Mouse (Mus musculus): Measurements from ENCODE around the gene Usmg5.
A peak's percentile ranks its signal among the peaks of the same experiment; 100 is the strongest.
"Not testable (repeated sequence)": the region's sequence is repeated elsewhere in the genome, so short reads cannot be mapped to it uniquely, and the experiment has no call there.

Gene Usmg5

DNA sequence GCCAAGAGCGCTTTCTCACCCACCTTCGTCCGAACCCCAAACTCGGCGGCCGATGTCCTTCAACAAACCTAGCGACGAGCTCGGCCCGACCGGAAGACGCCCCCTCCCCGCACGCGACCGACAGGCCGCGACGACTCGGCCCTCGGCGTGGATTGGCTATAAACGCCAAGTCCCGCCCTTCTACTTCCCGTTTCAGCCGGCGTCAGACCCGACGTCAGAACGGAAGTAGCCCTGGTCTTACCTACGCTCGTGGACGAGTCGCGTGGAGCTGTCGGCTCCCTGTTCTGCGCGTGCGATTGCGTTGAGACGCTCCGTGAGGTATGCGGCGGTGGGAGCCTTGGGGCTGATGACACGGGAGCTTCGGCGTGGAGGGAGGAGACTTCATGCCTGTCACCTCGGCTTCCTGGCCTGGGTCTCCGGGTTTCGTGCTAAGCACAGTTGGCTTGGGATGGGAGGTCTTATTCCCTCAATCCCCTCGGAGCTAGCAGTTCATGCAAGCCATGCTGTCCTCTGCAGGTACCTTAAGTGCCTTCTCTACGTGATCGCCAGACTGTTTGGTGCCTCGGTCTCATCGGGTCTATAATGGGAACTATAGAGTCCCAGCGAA is at the start of gene Usmg5, which contains the start of gene Pdcd11:
TSS of gene Usmg5 (minus strand) at position 98 of the 607 bp plus-strand sequence.
TSS of gene Pdcd11 (plus strand) at position 219 of the 607 bp plus-strand sequence.
- peak; percentile 98 for DNase-seq (ENCODE audit: low spot score)

DNA sequence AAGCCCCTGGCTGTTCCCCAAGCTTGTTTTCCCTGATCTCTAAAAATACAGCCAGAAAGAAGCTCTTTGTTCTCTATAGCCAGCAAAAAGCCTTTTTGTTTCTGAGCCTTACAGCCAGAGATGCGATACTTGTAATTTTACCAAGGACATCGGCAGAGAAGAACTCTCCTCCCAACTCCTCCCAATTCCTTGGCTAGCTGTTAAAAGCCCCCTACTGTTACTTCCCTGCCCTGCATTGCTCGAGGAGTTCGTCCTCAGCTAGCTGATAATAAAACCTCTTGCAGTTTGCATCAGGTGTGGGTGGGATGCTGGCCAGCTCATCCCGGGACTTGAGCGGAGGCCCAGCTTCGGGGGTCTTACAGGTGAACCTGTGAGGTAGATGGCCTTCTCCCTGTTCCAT is 49.2 kb upstream of the Usmg5 start:
- not testable (repeated sequence) for DNase-seq (ENCODE audit: low spot score)

GRCm38 (mm10) chr19:47137771-47138421 is 47.4 kb upstream of the Usmg5 start, which contains the start of gene Calhm2:
Gene Calhm2 (minus strand): TSS chr19:47138294.
- DNase-seq (ENCODE audit: low spot score), result peak; percentile 58

DNA sequence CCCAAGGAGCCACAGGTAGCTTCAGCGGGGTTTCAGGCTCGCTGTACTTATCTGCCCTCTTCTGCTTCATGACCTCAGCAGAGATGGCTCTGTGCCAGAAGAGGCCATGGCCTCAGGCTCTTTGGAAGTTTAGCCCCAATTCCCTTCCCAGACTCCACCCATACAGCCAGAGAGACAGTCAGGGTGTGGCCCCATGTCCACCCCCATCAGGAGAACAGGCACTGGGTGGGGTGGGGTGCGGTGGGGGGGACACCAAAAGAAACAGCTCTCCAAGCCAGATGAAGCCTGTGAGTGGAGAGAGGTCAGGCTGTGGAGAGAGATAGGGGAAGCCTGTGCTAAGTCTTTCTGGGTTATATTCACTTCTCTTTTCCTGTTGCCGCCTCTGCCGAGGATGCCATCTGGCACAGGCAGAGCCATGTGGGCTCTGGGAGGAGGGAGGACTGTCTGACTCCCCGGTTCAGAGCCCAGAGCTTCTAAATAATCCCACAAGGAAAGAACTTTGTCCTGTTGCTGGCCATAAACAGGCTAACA is 46.7 kb upstream of the Usmg5 start:
- DNase-seq (ENCODE audit: low spot score), result no peak

DNA sequence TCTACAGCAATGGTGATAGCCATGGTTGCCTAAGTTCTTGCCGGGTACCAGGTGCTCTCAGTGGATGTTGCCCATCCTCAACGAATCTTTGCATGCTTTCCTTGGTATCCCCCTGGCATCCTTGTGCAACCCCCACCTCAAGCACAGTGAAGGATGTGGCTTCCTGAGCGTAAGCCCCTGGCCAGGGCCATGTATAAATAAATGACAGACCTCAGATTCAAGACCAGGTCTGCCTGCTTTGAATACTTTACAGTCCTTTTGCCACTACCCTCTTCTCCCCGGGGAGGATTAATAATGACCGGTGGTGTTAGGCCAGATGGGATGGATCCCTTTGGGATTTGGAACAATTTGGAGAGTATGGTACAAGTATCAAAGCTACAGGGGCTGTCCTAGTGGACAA is 45.7 kb upstream of the Usmg5 start:
- no peak for DNase-seq (ENCODE audit: low spot score)

- no peak for DNase-seq (ENCODE audit: low spot score)
Observed at GRCm38 (mm10) chr19:47135568-47135967, 45.1 kb upstream of the Usmg5 start.

DNA sequence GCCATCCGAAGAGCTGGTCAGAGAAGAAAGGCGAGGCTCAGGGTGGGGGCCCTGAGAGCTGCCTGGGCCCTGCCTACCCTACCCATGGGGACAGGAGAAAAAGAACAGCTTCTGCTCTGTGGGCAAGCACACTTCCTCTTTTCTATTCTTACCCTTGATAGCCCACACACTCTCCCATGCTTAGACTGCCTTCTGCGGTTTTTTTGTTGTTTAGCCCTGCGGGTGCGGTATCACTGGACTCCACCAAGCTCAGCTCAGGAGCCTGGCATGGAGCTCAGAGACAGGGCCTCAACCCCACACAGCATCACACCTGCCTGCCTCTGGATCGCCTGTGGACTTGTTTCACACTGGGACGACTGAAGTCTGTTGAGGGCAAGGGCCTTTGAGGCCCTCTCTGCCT is 42.7 kb upstream of the Usmg5 start:
- DNase-seq (ENCODE audit: low spot score), result no peak

DNA sequence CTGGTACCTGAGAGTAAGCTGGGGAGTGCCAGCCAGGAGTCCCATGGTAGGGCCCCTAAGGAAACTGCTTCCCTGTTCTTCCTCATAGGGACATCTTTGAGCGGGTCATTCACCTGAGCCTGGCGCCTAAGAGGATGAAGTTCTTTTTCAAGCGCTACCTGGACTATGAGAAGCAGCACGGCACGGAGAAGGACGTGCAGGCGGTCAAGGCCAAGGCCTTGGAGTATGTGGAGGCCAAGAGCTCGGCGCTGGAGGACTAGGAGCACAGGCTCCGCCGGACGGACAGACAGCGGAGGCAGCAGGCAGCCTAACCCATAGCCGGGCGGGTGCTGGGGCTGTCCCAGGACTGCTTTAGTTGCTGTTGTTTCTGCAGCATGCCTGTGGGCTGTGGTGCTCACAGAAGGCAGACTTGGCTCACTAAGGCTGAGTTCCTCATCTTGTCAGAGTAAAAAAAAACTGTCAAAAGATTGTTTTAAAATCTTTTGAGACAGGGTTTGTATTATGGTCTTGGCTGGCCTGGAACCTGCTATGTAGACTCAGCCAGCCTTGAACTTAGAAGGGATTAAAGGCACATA is 40.2 kb upstream of the Usmg5 start:
- no peak for DNase-seq (ENCODE audit: low spot score)

DNA sequence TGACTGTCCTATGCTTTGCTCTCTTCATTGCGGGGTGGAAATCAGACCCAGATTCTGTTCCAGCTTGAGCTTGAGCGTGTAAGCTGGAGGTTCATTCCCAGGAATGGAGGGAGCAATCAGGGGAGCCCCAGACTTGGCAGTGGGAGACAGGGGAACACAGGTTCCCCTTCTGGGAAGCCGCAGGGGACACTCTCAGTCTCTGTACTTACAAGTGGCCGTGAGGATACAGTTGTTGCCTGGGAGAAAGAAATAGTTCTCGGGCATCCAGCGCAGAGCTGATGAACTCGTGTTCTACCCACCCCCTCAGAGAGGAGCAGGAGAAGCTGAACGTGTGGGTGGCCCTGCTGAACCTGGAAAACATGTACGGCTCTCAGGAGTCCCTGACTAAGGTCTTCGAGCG is 38.4 kb upstream of the Usmg5 start:
- no peak for DNase-seq (ENCODE audit: low spot score)

- DNase-seq (ENCODE audit: low spot score), result no peak
Observed at GRCm38 (mm10) chr19:47128164-47128563, 37.7 kb upstream of the Usmg5 start.

DNA sequence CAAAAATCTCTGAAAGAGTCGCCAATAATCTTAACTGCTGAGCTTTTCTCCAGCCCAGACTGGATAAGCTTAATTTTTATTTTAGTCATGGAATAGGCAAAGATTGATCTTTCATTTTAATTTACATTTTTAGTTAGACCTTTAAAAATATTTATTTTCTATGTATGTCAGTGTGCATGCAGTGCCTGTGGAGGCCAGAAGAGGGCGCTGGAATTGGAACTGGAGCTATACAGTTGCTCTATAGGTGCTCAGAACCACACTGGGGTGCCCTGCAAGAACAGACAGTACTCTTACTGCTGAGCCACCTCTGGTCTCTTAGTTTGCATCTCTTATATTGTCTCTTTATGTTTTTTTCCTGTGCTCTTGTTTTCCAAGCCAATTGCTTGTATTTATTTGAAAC is 32.4 kb upstream of the Usmg5 start:
- peak; percentile 57 for DNase-seq (ENCODE audit: low spot score)

DNA sequence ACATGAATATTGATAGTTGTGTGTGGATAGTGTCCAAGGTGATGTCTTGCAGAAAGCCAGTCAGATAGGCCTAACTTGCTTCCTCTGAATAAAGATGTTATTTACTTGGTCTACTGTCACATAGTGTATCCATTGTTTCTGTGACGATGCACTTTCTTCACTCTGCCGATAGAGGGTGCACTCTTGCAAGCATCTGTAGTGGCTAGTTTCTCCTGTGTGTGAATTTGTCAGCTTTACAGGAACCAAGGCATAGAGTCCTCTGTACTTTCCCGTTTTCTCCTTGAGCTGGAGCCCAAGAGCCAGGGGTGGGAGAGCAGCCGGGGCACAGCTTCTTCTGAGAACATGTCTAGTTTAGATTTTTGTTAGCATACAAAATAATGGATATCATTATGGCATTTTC is 30.6 kb upstream of the Usmg5 start:
- DNase-seq (ENCODE audit: low spot score), result peak; percentile 71

- no peak for DNase-seq (ENCODE audit: low spot score)
Observed at GRCm38 (mm10) chr19:47118634-47119033, 28.2 kb upstream of the Usmg5 start.

GRCm38 (mm10) chr19:47104641-47105271 is 14.3 kb upstream of the Usmg5 start:
- no peak for DNase-seq (ENCODE audit: low spot score)

GRCm38 (mm10) chr19:47101080-47101479 is 10.6 kb upstream of the Usmg5 start:
- no peak for DNase-seq (ENCODE audit: low spot score)

- peak; percentile 20 for DNase-seq (ENCODE audit: low spot score)
Observed at GRCm38 (mm10) chr19:47089718-47090525, 525 bp downstream of the Usmg5 start.

- no peak for DNase-seq (ENCODE audit: low spot score)
Observed at GRCm38 (mm10) chr19:47088226-47088625, 2.2 kb downstream of the Usmg5 start.

GRCm38 (mm10) chr19:47067924-47068611 is 22.4 kb downstream of the Usmg5 start:
- peak; percentile 87 for DNase-seq (ENCODE audit: low spot score)

GRCm38 (mm10) chr19:47067096-47067882 is 23.2 kb downstream of the Usmg5 start, which contains the start of gene Taf5:
Gene Taf5 (plus strand): TSS chr19:47067746.
- peak; percentile 99 for DNase-seq (ENCODE audit: low spot score)

DNA sequence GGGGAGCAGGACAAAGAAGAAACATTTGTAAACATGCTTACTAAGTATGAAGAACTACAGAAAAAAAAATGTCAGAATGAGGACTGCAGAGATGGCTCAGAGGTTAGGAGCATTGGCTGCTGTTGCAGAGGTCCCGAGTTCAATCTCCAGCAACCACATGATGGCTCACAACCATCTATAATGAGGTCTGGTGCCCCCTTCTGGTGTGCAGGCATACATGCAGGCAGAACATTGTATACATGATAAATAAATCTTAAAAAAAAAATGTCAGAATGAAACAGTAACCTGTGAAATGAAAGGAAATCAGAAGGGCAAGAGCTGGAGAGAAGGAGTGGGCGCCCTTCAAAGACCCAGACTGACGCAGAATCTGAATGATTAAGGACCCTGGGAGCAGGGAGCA is 24.6 kb downstream of the Usmg5 start:
- no peak for DNase-seq (ENCODE audit: low spot score)
